Mouse (Mus musculus): ENCODE measurements at regions not wholly inside any gene's neighbourhood (a gene's known extent, or its start where the extent isn't known, plus 50 kb on each side); places are given as distances from the start of the nearest gene placed in this dataset.

DNA sequence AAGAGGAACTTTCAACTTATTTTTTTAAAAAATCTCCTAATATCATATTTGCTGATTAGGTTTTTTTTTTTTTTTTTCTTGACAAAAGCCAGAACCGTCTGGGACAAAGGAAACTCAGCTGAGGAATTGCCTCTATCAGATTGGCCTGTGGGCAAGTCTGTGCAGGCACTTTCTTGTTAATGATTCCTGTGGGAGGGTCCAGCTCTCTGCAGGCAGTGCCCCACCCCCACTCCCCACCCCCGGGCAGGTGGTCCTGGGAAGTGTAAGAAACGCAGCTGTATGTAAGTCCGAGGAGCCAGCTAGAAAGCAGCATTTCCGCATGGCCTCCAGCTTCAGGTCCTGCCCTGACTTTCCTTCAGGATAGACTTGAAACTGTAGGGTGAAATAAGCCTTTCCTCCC lies 377.7 kb downstream of the Sox2 start:
- DNase-seq (ENCODE audit: low spot score) = no peak

DNA sequence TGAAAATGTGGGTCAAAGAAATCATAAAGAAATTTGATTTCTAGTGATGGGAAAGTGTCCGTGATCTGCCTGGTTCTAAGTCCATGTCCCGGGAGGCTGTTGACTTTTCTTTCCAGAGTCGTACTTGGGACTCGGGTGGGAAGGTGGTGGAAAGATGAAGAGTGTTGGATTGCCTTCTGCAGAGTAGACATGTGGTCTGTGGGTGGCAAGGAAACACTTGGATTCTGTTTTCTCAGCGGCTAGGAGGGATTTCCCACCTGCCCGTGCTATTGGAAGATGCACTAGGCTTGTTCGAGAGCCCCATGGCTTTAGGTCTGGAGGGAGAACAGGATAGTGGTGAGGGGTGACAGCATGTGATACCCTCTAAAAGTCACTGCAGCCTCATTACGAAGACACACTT lies 379.7 kb downstream of the Sox2 start:
- no peak for DNase-seq (ENCODE audit: low spot score)

DNA sequence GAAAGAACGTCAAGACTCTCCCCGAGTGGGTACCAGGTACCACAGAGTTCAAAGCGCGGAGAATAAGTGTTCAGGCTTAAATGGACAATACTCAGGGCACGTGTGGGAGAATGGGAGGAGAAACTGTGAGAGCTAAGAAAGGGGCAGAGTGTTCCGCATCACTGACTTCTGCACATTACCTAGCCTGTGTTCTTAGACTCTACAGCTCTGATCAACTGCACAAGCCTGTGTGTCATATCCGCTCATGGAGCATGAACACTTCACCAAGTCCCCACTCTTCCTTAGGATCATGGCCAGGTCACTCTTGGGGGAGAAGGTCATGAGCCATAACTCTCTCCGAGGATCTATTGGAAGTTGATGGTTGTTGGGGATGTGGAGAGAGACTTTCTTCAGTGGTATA lies 383.4 kb downstream of the Sox2 start:
- no peak for DNase-seq (ENCODE audit: low spot score)

DNA sequence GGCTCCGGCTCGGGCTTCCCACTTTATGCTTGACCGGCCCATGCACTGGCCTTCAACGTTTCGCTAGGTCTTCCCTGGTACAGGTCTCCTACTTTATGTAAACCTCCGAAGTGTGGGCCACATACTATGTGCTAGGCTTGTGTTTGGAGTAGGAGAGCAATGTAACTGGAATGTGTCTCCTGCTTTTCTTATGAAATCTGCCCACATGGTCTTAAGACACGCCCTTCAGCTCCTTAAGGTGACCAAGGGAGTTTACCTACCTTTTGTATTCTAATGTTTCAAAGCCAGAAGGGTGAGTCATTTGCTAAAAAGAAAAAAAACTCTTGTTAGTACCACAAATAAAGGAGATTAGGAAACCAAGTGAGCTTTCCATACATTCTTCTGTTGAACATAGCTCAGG lies 385.0 kb downstream of the Sox2 start:
- DNase-seq (ENCODE audit: low spot score) = no peak

DNA sequence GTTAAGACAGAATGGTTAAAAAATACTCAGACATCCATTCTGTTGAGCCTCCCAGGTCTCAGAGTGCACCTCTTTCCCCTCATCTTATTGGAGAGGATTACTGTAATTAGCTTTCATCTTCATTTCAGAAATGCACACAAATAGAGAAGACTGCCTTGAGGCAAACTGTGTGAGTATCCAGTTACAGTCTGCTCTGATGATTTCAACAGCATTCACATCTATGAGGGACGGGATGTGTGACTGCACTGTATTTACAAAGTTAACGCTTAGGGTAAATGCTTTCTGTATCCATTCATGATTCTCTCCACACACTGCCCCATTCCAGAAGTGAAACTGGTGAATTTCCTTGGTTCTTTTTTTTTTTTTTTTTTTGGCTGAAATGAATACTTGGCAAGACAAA lies 393.5 kb downstream of the Sox2 start:
- no peak for DNase-seq (ENCODE audit: low spot score)

DNA sequence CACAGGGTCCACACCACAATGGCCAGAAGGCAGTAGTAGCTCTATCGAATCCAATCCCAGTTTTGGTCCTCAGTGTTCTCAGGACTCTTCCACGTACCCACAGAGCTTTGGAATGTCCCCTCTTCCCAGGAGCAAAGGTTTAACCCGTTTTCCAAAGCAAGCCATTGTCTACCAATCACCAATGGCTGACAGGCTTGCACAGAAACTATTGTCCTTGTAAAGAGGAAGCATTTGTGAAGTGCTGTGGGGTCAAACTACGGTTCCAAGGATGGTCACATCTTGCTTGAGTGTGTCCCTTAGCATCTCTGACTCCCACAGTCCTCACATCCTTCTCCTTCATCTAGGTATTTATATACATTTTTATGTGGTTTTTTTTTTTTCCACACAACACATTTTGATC lies 409.2 kb downstream of the Sox2 start:
- no peak for DNase-seq (ENCODE audit: low spot score)

DNA sequence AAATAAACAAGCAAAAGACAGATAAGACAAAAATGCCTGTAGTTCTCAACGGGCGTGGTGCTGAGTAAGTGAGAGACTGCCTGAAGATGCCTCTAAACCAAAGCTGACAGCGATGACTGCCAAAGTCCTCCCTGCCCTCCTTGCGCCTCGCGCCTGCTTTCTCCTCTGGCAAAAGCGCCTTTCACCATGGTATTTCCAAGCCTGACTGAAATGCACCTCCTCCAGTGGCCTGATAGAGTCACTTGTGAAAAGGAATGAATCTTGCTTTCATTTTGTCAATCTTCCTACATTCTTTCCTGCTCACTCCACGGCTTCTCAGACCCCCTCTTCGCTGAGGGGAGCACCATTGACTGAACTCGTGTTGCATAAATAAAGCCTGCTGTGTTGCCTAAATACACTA lies 409.8 kb downstream of the Sox2 start:
- no peak for DNase-seq (ENCODE audit: low spot score)

DNA sequence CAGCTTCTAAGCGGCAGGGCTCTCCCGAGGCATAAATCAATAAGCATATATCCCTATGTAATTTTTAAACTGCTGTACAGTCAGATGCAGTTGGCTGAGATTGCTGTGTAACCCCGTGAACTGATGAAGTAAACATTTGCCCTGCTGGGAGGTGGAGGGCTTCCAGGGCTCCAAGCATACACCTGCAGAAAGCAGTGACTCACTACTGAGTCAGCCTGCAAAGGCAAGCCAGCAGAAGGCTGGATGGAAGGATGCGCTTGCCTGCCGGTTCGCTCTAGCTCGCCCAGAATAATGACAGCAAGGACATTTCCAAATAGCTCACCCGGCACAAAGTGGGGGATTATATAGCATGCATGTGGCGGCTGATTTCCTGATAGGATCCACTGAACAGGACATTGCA lies 416.6 kb downstream of the Sox2 start:
- no peak for DNase-seq (ENCODE audit: low spot score)

DNA sequence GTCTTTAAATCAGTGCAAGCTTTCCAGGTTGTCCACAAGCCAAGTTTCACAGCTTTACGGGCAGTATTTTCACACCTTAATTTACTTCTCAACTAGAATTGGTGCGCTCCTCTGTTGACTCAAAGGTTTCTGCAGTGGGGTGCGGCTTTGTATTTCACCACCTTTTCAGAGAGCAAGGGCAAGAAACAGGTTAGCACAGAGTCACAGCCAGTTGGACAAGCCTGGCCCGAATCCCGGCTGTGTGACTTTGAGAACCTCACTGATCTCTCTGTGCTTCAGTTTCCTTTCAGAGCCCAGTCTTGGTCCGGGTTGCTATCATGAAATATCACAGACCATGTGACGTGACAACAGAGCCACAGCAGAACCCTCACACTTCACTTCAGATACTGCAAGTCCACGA lies 418.4 kb downstream of the Sox2 start:
- DNase-seq (ENCODE audit: low spot score) = no peak

DNA sequence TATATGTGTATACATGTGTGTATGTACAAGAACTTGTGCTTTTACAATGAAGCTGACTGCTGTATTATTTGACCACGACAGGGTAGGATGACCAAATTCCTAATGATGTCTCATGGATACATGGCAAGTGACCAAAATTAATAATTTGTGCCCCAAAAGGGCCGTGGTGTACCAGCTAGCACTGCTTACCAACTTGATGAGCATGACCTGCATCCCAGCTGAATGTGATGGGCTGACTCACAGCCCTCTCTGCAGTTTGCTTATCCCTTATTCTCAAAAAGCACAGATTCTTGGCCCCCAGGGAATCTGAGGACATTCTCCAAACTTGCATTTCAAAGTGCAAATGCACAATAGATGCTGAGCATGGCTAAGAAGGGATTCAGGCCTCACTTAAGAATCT lies 420.8 kb downstream of the Sox2 start:
- DNase-seq (ENCODE audit: low spot score) = no peak

DNA sequence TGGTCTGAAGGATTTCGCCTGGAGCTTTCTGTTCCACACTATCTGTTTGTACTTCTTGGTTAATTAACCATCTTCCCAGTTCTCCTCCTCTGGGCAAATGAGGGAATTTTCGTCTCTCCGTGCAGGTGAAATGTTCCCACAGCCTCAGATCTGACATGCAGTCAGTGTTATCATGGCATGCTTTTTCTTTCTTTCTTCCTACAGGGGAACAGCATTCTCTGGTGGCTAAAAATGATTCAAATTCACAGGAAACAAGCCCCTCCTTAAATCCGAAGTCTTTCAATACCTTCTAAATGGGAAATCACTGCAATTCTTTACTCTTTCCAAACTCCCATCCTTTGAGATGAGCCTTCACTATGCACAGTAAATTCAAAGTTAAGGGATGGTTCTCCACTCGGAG lies 429.7 kb downstream of the Sox2 start:
- DNase-seq (ENCODE audit: low spot score) = no peak

DNA sequence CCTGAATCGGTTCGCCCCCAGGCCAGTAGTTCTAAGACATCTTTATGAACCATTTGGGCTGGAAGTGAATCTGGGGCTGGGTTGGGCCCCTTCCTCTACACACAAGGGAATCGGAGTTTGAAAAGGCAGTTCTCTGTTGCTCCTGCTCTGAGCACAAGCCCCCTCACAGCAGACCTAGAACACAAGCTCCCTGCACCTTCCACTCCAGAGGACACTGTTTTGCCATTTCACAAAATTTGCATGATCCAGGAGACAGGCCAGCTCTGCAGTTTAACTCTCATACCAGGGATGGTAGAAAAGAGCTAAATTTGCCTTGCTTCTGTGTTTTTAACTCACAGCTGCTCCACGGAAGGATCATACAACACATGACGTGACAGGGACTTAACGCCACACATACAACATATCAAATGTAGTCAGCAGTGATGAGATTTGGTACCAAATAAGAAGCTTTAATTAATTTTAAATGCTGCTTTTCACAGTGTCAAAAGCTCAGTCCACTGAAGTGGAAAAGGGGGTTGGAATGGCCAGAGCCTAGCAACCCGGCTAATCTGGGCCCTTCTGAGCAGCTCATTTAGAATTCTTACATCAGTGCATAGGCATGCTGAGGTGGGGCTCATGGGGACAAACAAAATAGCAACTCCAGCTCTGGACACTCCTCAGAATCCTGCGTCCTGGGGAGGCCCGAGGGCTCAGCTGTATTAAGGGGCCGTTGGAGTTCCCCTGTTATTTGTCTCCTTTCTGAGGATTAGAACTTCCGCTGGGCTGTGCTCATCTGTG lies 434.1 kb downstream of the Sox2 start:
- no peak for DNase-seq (ENCODE audit: low spot score)

DNA sequence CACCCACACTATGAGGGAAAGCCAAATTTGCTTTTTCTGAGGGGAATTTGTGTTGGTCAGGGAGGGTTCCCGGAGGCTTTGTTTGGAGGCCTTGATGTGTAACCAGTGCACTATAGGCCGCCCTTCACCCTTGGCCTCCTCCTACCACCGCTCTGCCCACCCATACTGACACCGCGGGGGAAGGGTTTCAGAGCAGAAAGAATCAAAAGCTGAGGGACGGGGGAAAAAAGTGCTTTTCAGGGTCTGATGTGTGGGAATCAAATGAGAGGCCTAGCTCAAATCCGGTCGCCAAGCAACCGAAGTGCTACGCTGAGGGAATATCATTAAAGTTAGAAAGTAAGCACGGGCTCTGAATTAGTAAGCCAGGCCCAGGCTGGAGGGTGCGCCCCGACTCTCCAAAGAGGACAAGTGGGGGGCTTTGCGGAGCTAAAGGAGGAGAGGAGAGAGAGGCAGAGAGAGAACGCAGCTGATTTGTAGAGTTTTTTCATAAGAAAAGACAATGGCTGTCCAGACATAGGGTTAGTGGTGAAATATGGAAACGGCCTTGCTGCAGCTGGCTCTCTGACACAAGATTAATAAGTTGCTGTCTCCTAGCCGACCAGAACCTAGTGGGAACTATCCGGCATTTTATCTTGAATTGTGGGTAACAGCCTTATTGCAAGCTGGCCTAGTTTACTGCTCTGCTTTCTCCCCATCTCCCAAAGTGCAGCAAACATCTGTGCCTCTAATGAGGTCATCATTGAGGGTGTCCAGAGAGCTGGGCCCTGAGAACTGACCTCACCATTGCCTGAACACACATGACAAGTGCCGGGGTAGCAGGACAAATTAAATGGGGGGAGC lies 438.3 kb downstream of the Sox2 start:
- no peak for DNase-seq (ENCODE audit: low spot score)

DNA sequence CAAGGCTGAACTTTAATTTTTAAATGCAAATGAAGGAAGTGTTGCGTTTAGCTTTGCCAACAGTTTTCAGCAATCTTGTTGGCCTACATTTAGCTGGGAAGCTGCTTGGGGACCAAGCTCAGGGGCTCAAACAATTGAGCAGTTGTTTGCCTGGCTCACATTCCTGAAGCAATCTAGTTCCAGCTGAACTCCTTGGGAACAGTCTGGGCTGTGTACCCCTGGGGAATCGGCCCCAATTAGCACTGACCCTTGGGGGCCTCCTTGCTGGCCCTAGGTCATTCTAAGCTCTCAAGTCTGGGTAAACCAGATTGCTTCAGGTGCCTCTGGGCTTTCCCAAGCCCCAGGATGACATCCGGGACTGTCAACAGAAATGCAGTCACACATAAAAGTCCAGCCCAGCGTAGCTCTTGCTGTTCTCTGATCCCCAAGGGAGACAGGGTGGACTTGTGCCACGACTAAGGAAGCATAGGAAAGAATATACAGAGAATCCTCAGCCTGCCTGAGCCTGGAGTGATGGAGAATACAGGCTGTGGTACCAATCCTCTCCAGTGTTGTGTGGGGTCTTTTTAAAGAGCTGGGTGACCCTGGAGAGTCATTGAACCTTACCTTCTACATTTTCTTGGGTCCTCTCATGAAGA lies 440.4 kb downstream of the Sox2 start:
- DNase-seq (ENCODE audit: low spot score) = no peak

DNA sequence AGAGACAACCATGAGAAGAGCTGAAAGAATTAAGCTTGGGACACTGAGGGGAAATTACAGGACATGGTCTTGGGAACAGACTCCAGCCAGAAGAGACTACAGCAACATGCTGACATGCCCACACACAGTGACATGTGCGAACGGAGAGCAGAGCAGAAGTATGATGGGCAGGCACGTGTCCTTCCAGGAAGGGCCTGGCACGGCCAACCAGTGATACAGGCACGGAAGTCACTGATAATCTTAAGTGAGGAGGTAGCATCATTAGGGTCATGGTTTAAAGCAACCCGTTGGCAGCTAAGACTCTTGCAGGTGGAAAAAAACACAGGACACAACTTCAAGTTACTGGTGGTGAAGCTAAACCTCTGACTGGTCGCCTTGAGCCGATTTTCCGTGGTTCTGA lies 442.8 kb downstream of the Sox2 start:
- no peak for DNase-seq (ENCODE audit: low spot score)

DNA sequence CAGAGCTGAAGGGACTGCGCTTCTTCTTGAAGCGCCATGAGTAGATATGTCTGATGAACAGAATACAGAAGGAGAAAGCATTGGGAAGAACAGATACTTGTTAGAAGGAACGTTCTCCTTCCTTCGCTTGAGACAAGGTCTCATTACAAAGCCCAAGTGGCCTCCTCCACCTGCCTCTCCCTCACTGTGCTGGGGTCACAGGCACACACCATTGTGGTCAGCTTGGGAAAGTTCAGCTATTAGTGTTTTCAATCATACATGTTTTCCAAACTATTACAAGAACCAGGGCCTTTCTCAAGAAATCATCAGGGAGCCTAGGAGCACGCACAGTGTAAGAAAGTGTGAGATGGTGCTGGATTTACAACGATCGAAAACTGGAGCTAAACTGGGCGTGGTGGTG lies 445.0 kb downstream of the Sox2 start:
- no peak for DNase-seq (ENCODE audit: low spot score)

DNA sequence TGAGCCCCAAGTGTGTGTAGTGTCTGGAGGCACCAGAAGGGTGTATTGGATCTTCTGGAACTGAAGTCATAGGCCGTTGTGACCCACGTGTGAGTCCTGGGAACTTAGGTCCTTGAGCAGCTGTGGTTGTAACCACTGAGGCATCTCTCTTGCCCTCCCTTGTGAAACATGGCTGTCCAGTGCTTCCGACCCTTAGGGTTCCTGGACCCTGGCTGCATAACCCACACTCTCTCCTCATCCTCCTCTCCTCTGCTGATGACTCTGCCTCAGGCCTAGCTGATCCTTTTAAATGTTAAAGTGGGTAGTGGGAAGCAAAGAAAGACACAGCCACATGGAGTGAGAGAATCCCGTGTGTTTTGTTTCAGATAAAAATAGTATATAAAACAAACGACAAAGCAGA lies 446.2 kb downstream of the Sox2 start:
- no peak for DNase-seq (ENCODE audit: low spot score)

DNA sequence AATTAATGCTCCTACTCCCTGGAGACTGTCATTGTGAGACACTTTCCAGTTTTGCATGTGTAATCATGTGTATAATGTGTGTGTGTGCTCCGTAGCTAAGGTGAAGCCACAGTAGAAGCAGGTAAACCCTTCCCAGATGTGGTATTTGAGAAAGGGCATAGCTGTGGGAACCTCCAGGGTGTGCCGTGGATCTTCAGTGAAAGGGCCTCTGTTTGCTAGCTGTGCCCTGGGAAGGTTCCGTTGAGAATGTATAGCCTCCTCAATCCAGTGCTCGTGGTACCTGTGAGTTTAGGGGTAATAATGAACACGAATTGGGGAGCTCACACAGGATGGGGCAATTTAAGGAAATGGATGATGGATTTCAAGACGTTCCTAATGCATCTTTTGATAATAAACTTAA lies 447.6 kb downstream of the Sox2 start:
- no peak for DNase-seq (ENCODE audit: low spot score)

DNA sequence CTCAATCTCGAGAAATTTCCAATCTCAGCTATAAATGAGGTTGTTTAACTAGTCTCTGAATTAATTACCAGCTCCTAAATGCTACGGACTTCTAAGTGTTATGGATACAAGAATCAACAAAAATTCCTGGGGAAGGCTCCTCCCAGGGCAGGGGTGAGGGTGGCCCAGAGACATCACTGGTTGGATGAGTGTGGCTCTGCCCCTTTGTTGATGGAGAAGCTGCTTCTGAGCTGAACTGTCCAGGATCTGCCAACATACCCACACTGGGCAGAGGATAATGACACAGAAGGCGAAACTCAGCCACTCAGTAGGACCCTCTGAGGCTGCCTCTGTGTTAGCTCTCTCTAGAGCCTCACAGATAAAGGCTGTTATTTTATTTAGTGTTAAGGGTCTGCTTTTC lies 449.0 kb downstream of the Sox2 start:
- DNase-seq (ENCODE audit: low spot score) = no peak

DNA sequence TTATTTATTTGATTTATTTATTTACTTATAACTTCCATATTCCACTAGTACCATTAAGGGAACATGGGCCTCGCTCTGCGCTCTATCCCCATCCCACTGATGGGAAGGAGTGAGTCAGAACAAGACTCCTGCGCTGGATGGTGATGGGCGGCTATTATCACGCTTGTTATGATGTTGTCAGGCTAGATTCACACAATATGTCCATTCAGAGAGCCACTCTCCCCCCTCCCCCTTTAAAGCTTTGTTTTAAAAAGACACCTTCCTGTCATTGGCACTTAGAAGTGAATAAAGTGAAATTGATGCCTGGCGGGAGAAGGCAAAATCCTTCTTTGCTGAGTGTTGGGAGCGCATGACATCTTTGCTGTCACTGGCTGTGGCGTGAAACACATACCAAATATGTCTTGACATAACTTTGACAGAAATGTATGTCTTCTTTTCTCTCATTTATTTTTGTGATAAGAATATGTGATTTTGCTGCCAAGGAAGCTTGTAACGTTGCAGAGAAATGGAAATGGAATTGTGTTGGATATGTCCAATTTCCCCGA lies 449.7 kb downstream of the Sox2 start:
- DNase-seq (ENCODE audit: low spot score) = no peak

DNA sequence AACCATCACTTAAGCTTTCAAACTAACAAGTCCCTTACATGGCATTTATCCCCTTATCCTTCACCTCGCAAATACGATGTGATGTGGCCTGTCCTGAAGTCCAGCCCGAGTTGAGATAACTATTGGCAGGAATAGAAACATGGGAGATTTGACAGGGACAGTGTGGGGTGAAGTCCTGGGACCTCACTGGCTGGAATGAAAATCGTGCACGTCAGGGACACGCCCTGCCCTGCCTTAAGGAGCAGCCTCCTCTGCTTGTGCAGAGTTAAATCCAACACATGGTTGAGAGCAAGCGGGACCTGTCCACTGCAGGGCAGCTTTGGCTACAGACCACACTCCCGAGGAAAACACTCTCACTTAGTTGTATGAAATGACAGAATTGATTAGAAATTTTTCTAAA lies 451.1 kb downstream of the Sox2 start:
- DNase-seq (ENCODE audit: low spot score) = no peak

DNA sequence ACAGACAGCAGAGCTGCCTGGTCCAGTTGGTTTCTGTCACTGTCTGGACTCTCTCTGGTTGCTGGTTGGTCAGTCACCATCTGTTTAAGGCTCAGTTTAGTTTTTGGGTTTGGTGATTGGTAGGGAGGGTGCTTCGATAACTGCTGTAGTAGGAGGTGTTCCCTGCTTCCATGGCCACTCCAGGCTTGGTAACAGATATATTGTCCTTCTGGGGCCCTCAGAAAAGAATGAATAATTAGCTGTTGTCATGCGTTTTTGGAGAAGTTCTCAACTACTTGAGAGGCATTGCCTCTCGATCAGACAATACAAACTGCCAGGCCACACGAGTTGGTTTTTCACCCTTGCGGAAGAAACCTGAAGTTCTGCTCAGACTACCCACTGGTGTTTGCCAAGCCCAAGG lies 451.7 kb downstream of the Sox2 start:
- no peak for DNase-seq (ENCODE audit: low spot score)
